Comparison of ENCODE assay signal across 9 mouse cellular contexts in the genomic region with DNA sequence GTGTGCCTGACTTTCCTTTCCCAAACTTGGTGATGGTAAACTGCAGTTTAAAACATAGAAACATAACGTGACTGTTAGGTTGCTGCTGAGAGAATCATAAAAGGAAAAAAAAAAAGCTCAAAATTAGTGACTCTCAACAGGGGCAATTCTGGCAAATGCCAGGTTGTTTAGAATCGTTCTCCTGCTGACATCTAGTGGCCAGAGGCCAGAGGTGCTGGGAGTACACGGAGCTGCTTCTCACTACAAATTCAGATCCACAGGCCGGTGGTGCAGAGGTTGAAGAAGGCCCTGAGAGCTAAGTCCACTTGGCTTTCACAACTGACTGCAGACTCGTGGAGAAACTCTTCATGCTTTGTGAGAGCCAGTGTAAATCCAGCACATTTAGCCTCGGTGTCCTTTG.
DNase-seq lines count a peak whose midpoint lies in the region; ATAC-seq and TF ChIP-seq lines count a peak whose summit lies in the region.
"Had no signal": no experiment of that assay in that cellular context is flagged by ENCODE, and none has a peak within 500 bp of the region (broad histone marks: within the 10 kb centered on the region; RNA-seq: fewer than 3 reads in every experiment).

No protein-coding gene starts in this region.

- H3K4me2 ChIP-seq in hindbrain, postnatal 0 days (ENCODE audit: low read depth, low read length), result no peak overlapping the region

- no peak overlapping the region for H3K9ac ChIP-seq in hindbrain, postnatal 0 days (replicated peaks; ENCODE audit: low read length)

- H3K27me3 ChIP-seq in hindbrain, postnatal 0 days (ENCODE audit: insufficient read depth, low read length), result no peaks in the 10 kb centered on the region
- H3K27me3 ChIP-seq: megakaryocyte, embryonic 14.5 days had no signal

- H3K4me3 ChIP-seq in hindbrain, postnatal 0 days (ENCODE audit: low read length), result no peak overlapping the region
- H3K4me3 ChIP-seq: megakaryocyte, embryonic 14.5 days had no signal

- H3K9me3 ChIP-seq in hindbrain, postnatal 0 days (ENCODE audit: low read length), result no peaks in the 10 kb centered on the region
- H3K9me3 ChIP-seq: megakaryocyte, embryonic 14.5 days had no signal

- no peaks in the 10 kb centered on the region for H3K4me1 ChIP-seq in hindbrain, postnatal 0 days (ENCODE audit: insufficient read depth, low read length)
- H3K4me1 ChIP-seq: megakaryocyte, embryonic 14.5 days had no signal

- no peaks in the 10 kb centered on the region for H3K36me3 ChIP-seq in hindbrain, postnatal 0 days (ENCODE audit: insufficient read depth, low read length)

- H3K27ac ChIP-seq in hindbrain, postnatal 0 days, result no peak overlapping the region

- peak; percentile 69 for DNase-seq in R1 (ENCODE audit: low read depth, low spot score)
- DNase-seq in cerebellum, adult 18-20 months, result peak; percentile 79
- DNase-seq in hindbrain, postnatal 0 days (ENCODE audit: low spot score), result peak; percentile 91
- peak; percentile 62 to 70 for DNase-seq in layer of hippocampus, postnatal 36 days
- DNase-seq in lung, postnatal 36 days, result peak; percentile 75
- peak; percentile 73 for DNase-seq in right cerebral cortex, adult 18-20 months

- WGBS in hindbrain, postnatal 0 days, result 11% methylated on average over 6 of the region's 6 CpGs

- ATAC-seq in frontal cortex, adult (ENCODE audit: low TSS enrichment), result peak; percentile 99
- ATAC-seq in hindbrain, postnatal 0 days, result peak; percentile 85
- ATAC-seq in monocyte, adult 5-6 weeks (replicated peaks; ENCODE audit: insufficient number of reproducible peaks, low FRiP score, low TSS enrichment, poor library complexity, severe bottlenecking), result no peak

- peak; percentile 87 for TF ChIP-seq CTCF in hindbrain, postnatal 0 days (IDR thresholded peaks at IDR 0.05; ENCODE audit: low read depth)
